In the genomic region with DNA sequence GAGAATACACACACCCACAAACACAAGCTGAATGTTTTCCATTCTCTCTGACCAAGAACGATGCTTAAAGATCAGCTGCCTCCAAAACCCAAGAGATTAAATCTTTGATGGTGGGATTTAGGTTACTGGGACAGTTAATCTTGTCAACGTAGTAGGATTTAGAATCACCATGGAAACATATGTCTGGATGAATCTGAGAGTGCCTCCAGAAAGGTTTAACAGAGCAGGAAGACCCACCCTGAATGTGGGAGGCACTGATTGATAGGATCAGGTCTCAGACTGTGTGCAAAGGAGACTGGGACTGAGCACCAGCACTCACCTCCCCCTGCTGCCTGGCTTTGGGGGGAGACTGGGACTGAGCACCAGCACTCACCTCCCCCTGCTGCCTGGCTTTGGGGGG, we compare ENCODE assay signal across 1 mouse cellular context.
TF ChIP-seq lines count a peak whose summit lies in the region.

No protein-coding gene starts in this region.

TF ChIP-seq in CH12.LX, 34 proteins besides CTCF, POLR2A, EP300 and RAD21:
- TF ChIP-seq USF1 (IDR thresholded peaks at IDR 0.05; ENCODE audit: low read depth, low read length) (no peak), CHD2 (IDR thresholded peaks at IDR 0.05; ENCODE audit: low read length) (no peak), MXI1 (IDR thresholded peaks at IDR 0.05; ENCODE audit: low read depth, low read length) (no peak)
